Mouse (Mus musculus) cerebellum, adult 2 months (tissue): ENCODE measurements around the gene Olfr101.

ENCODE experiments used
- CTCF ChIP-seq: fragments of 200-500 bp; IDR thresholded peaks from 2 replicates; pipeline ENCODE4 v1.5.1; 2011; ENCODE audit warnings: low read depth, mild to moderate bottlenecking, control low read depth, low read length, moderate library complexity, borderline replicate concordance; ENCODE audit not compliant: insufficient read depth
- POLR2A ChIP-seq: fragments of 200-500 bp; IDR thresholded peaks from 2 replicates; pipeline ENCODE4 v1.6.1; 2011; ENCODE audit warnings: low read length, control low read depth, borderline replicate concordance; ENCODE audit not compliant: insufficient read depth

DNA sequence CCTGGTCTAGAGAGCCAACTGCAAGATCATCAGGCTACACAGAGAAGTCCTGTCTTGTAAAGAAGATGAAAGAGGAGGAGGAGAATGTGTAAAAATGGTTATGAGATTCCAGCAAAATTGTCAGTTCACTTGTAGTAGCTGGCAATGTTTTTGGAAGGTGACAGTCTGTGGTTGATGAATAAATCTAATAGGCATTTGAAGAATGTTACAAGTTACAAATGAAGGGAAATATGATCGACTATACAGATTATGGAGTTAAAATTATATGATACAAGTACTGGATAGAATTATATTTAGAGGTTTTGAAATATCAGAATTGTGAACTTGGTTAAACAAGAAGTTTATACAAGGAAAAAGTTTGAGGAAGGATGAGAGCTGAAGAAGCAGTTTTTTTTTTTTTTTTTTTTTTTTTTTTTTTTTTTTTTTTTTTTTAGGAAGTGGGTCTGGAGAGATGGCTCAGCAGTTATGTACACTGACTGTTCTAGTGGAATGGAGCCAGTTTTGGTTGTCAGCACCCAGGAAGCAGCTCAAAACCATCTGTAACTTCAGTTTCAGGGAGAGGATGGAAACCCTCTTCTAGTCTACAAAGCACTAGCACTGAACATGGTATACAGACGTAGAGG, 28.4 kb downstream of the Olfr101 start:
- TF ChIP-seq CTCF (no peak), POLR2A (no peak)
